Mouse (Mus musculus) kidney, embryonic 14.5 days (tissue): ENCODE results near the gene Ltb. TPM values are rescaled to one million over a fixed set of nuclear protein-coding genes. Genes with fewer than 3 reads are reported as not detected.

Experiments
- ATAC-seq: fragments of 200-750 bp; cut with Nextera tagmentation; 2 replicates; pipeline ENCODE4 v1.8.0; 2017; ENCODE audit warnings: moderate number of reproducible peaks, mild to moderate bottlenecking, moderate TSS enrichment, moderate library complexity; ENCODE audit not compliant: low FRiP score, low TSS enrichment
- H3K27ac ChIP-seq: fragments of 300-500 bp; sonication (generic); 2 replicates; pipeline ENCODE4 v1.5.1; 2014; ENCODE audit warnings: low read depth, mild to moderate bottlenecking, low read length, moderate library complexity, mixed read lengths
- H3K27me3 ChIP-seq: fragments of 300-500 bp; sonication (generic); 2 replicates; pipeline ENCODE4 v1.6.1; 2014; ENCODE audit warnings: mild to moderate bottlenecking, low read length; ENCODE audit not compliant: control insufficient read depth, insufficient read depth
- H3K36me3 ChIP-seq: fragments of 300-500 bp; sonication (generic); 2 replicates; pipeline ENCODE4 v1.6.1; 2014; ENCODE audit warnings: low read length, mixed read lengths; ENCODE audit not compliant: control insufficient read depth, insufficient read depth
- H3K4me1 ChIP-seq: fragments of 300-500 bp; sonication (generic); 2 replicates; pipeline ENCODE4 v1.6.1; 2014; ENCODE audit warnings: low read length, mixed read lengths; ENCODE audit not compliant: control insufficient read depth, insufficient read depth
- H3K4me2 ChIP-seq: fragments of 300-500 bp; sonication (generic); replicated peaks from 2 replicates; pipeline ENCODE4 v1.6.1; 2014; ENCODE audit warnings: low read depth, mild to moderate bottlenecking, low read length
- H3K4me3 ChIP-seq: fragments of 300-500 bp; sonication (generic); 2 replicates; pipeline ENCODE4 v1.5.1; 2014; ENCODE audit warnings: mild to moderate bottlenecking, low read length
- H3K9ac ChIP-seq: fragments of 300-500 bp; sonication (generic); 2 replicates; pipeline ENCODE4 v1.6.1; 2014; ENCODE audit warnings: low read depth, mild to moderate bottlenecking, low read length, moderate library complexity
- H3K9me3 ChIP-seq: fragments of 300-500 bp; sonication (generic); 2 replicates; pipeline ENCODE4 v1.6.1; 2016; ENCODE audit warnings: low read length; ENCODE audit not compliant: control insufficient read depth
- WGBS: fragments of 180-500 bp; shearing (Covaris S2); extraction: QIAGEN DNeasy Blood & Tissue Kit; methylation state at CpG from one replicate; pipeline ENCODE4 v1.1.7; 2014; 5-methylcytosine and 5-hydroxymethylcytosine counted together
- polyA plus RNA-seq: library from polyadenylated mRNA; unstranded; fragments of >200 nt; fragmentation: Nextera tagmentation; extraction: Ambion mirVana; gene quantifications from 2 replicates; pipeline ENCODE4 v1.2.1, GENCODE M21; 2014

The Ltb gene
- polyA plus RNA-seq, 1 experiment from 2014 or later = 0.34 TPM

DNA sequence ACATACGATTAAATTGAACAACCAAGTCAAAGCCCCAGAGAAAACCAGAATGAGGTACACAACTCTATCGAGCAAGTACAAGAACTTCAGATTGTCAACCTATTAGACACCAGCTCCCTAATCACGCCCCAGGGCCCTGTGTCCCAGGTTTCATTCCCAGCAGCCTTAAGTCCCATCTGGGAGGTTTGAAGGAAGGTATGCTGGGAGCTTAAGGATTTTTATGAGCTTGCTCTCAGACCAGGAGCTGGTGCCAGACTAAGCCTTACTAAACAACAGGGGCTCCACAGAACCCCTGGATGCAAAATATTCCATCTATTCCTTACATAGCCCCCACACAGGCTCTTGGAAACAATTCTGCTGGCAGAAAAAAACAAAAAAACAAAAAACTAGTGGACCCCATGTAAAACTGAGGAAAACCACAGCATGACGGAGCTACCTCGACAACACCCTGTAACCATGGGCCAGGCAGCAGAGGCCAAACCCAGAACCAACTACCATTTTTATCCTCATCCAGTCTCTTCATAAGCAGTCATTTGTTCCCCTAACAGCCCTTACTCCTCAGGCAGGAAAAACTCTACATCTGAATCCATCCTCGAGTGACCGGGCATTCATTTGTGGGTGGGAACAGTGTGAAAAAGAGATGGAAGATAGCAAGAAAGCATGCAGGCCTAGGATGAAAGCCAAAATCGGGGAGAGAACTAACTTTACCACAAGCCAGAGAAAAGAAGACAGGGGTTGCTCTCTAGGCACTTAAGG is 30.7 kb upstream of the Ltb start:
- Histone ChIP-seq H3K4me3 (peak overlapping the region; percentile 87), H3K36me3 (peaks cover 41% of the 10 kb centered on the region), H3K27me3 (no peaks in the 10 kb centered on the region), H3K9ac (peak overlapping the region; percentile 97), H3K4me1 (peaks cover 20% of the 10 kb centered on the region; the same call in 1 of the 2 replicates), H3K9me3 (no peaks in the 10 kb centered on the region), H3K4me2 (peak overlapping the region; percentile 98), H3K27ac (peak overlapping the region; percentile 90; the same call in 1 of the 2 replicates)
- no peak for ATAC-seq
- 5% methylated on average over 8 of the region's 8 CpGs for WGBS

DNA sequence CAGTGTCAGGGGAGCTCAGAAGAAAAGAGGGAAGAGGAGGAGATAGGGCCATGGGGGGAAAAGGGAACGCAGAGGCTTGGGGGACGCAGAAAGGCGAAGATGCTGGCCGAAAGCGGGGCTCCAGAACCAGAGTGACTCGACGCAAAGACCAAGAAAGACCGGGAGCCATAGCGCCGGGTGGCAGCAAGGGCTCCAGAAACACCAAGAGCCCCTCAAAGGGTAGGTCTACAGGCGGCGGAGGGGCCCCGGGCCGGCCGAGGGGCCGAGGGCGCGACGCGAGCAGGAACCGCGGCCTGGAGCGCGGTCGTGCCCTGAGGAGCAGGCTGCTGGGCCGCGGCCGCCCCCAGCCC is 30.0 kb upstream of the Ltb start:
- H3K27me3 ChIP-seq = no peaks in the 10 kb centered on the region

DNA sequence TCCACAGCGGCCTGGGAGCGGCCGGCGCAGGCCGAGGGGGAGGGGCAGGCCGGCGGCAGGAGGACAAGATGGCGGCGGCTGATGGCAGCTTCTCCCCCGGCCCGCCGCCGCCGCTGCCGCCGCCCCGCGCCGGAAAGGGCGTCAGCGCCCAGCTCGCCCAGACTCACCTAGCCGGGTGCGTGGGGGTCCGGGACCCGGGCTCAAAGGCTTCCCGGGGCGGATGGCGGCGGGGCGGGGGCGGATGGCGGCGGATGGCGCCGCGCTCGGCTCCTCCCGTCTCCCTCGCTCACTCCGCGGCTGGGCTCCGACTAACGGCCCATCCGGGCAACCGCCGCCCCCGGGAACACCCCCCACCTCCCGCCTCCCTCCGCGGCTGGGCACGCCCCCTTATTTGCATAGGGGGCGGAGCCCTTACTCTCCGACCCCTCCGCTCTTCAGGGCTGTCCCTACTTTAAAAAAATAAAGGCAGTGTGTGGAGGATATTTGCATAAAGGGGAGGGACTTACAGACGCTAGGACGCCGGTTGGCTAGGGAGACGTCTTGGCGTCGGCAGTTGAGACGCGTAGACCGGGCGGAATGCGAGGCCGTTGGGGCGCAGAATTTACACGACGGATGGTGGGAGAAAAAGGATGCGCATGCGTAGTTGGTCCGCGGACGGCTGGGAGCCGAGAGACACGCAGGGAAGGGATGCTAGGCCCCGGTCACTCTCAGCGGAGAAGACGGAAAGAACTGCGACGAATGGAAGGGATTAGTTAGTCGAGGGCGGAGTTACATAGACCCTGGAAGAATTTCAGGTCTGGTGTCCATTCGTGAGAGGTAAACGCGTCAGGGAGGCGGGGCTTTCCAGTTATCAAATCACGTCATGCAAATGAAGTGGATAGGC is 29.4 kb upstream of the Ltb start, which contains the start of gene Prrc2a:
Gene Prrc2a (minus strand): TSS at position 330 of the 883 bp plus-strand sequence.
- WGBS = under 1% methylated on average over 66 of the region's 89 CpGs
- peaks cover 28% of the 10 kb centered on the region for H3K36me3 ChIP-seq
- H3K4me1 ChIP-seq = peaks cover 20% of the 10 kb centered on the region; the same call in 1 of the 2 replicates
- peak within 1 kb of the TSS; percentile 87 for H3K4me3 ChIP-seq
- no peaks in the 10 kb centered on the region for H3K27me3 ChIP-seq
- no peaks in the 10 kb centered on the region for H3K9me3 ChIP-seq
- H3K4me2 ChIP-seq = peak within 1 kb of the TSS; percentile 98
- peak; percentile 97 for ATAC-seq
- H3K9ac ChIP-seq = peak within 1 kb of the TSS; percentile 97
- peak within 1 kb of the TSS; percentile 96 for H3K27ac ChIP-seq

More for the DNA sequence above, 30.0 kb upstream of the Ltb start:
- H3K4me2 ChIP-seq = peak overlapping the region; percentile 98
- whole genome bisulfite sequencing = 0% methylated on average over 21 of the region's 28 CpGs
- H3K27ac ChIP-seq = peak overlapping the region; percentile 90
- peaks cover 20% of the 10 kb centered on the region; the same call in 1 of the 2 replicates for H3K4me1 ChIP-seq
- H3K9me3 ChIP-seq = no peaks in the 10 kb centered on the region
- H3K36me3 ChIP-seq = peaks cover 35% of the 10 kb centered on the region
- H3K9ac ChIP-seq = peak overlapping the region; percentile 97
- H3K4me3 ChIP-seq = peak overlapping the region; percentile 87
- ATAC-seq = no peak

DNA sequence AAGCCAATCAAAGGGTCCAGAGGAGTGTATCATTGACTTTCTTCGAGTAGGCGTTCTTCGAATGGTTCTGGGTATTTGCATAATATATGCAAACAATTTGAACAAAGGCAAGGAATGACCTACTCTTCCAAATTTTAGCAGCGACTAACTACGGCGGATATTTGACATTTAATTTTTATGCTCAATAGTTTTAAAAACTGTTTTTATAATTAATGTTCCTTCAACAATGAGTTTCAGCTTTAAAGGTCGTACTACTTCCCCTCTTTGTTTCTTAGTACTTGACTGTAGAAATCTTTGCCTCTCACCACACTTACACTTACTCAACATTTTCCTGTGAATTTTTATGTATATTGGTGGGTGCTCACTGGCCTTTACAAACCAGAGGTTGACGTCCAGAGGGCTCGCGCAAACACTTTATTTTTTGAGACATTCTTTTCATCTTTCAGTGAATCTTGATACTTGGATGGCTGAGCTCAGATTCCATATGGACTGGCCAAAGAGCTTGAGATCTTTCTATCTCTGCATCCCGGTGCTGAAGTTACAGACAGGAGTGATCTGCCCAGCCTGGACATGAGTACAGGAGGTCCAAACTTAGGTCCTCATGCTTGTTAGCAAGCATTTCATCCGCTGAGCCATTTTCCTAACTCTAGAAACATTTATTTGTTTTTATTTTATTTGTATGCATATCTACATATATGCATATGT is 28.6 kb upstream of the Ltb start:
- Histone ChIP-seq H3K4me3 (peak overlapping the region; percentile 87), H3K9ac (peak overlapping the region; percentile 57), H3K4me1 (peaks cover 20% of the 10 kb centered on the region; the same call in 1 of the 2 replicates), H3K9me3 (no peaks in the 10 kb centered on the region), H3K36me3 (peaks cover 20% of the 10 kb centered on the region), H3K27me3 (no peaks in the 10 kb centered on the region), H3K4me2 (peak overlapping the region; percentile 48), H3K27ac (peak overlapping the region; percentile 96)
- 20% methylated on average over 12 of the region's 12 CpGs for WGBS
- ATAC-seq = peak; percentile 85

DNA sequence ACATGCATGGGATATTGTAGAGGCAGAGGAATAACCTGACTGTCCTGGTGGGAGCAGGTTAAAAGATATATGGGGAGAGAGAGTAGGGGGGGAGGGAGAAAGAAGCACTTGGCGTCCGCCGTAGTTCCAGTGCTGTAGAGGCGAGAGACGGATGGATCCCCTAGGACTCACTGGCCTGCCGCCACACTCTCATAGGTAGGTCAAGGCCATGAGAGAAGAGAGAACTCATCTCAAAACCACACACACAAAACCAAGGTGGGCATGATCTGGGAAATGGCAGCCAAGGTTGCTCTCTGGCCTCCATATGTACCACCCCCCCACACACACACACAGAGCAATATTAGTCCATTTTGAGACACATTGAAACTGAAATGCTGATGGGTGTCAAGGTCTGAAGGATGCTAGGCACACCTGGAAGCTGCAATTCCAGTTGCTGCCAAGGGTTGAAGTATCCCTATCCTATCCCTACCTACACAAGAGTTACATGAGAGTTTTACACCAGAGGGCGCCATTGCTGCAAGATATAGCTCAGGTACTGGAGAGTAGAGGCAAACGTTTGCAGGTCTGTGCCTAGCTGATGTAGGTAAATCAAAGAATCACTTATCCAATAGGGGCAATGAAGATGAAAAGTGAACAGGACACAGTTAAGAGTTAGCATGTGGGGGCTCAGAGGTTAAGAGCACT is 27.7 kb upstream of the Ltb start:
- Histone ChIP-seq H3K27me3 (no peaks in the 10 kb centered on the region), H3K4me3 (peak overlapping the region; percentile 87; the same call in 1 of the 2 replicates), H3K9me3 (no peaks in the 10 kb centered on the region), H3K4me2 (peak overlapping the region; percentile 48; the same call in 1 of the 2 replicates), H3K36me3 (peaks cover 12% of the 10 kb centered on the region), H3K4me1 (peaks cover 18% of the 10 kb centered on the region; the same call in 1 of the 2 replicates), H3K9ac (no peak overlapping the region), H3K27ac (peak overlapping the region; percentile 96; the same call in 1 of the 2 replicates)
- ATAC-seq = no peak
- WGBS = 58% methylated on average over 8 of the region's 8 CpGs

DNA sequence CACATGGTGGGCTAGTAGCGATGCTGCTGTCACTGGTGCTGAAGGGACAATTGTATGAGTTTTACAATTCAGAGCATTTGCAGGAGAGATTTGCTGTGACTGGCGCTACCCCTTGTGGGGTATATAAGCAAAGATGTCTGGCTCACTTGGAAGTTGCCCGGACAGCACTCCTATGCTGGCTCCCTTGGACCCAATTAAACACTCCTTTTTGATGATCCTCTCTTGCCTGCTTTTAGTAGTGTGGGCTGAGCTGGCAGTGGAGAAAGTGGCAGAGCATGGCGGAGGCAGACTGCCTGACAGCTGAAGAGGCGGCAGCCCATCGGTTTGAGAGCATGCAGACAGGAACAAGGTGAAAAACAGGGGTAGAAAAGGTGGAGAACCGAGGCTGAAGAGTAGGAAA is 26.4 kb upstream of the Ltb start:
- no peaks in the 10 kb centered on the region for H3K9me3 ChIP-seq
- no peak overlapping the region for H3K27ac ChIP-seq
- H3K9ac ChIP-seq = no peak overlapping the region
- H3K36me3 ChIP-seq = no peaks in the 10 kb centered on the region
- no peak overlapping the region for H3K4me2 ChIP-seq
- H3K27me3 ChIP-seq = no peaks in the 10 kb centered on the region
- peaks cover 5% of the 10 kb centered on the region; the same call in 1 of the 2 replicates for H3K4me1 ChIP-seq
- no peak overlapping the region for H3K4me3 ChIP-seq
- 89% methylated on average over 7 of the region's 7 CpGs for WGBS
- ATAC-seq = no peak

DNA sequence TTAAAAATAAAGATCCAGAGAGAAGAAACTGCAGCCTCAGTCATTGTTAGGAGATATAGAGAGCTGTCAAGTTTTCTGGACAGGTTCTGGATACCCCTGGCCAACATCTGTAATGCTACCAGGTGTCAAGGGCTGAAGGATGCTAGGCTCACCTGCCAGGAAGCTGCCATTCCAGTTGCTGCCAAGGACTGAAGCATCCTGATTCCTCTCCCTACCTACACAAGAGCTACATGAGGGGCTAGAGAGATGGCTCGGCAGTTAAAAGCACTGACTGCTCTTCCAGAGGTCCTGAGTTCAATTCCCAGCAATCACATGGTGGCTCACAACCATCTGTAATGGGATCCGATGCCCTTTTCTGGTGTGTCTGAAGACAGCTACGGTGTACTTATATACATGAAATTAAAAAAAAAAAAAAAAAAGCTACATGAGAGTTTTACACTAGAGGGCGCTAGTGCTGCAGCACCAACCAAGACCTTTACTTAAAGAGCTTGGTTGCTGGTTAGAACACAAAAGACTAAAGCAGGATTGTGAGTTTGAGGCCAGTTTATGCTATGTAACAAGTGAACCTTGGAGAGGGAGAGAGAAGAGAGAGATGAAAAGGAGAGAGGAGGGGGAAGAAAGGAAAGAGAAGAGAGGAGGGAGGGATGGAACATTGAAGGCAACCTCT is 25.6 kb upstream of the Ltb start:
- Histone ChIP-seq H3K4me3 (no peak overlapping the region), H3K9me3 (no peaks in the 10 kb centered on the region), H3K27me3 (no peaks in the 10 kb centered on the region), H3K36me3 (no peaks in the 10 kb centered on the region), H3K4me1 (no peaks in the 10 kb centered on the region; the same call in 1 of the 2 replicates), H3K4me2 (no peak overlapping the region), H3K27ac (no peak overlapping the region), H3K9ac (no peak overlapping the region)
- WGBS = 22% methylated on average over 4 of the region's 4 CpGs
- ATAC-seq = no peak
